Mouse (Mus musculus): Measurements from ENCODE around the gene Ammecr1.

The Ammecr1 gene

DNA sequence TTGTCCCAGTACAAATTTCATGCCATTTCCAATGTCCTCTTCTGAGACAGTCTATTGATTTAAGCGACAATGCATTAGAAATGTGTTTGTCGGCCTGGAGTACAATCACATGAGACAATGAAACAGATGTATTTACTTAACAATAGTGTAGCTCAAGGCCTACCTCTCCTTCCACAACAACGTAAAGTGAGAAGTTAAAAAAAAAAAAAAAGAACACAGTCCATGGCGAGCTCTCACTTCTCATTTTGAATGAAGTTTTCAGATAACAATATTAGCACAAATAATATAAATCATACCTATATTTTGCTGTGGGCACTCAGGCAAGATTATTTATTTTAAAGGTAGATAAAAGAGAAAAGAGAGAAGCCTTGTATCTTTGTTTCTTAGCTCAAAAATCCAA lies 49.8 kb downstream of the Ammecr1 start:
- DNase-seq (ENCODE audit: low read depth, low spot score) = no peak

DNA sequence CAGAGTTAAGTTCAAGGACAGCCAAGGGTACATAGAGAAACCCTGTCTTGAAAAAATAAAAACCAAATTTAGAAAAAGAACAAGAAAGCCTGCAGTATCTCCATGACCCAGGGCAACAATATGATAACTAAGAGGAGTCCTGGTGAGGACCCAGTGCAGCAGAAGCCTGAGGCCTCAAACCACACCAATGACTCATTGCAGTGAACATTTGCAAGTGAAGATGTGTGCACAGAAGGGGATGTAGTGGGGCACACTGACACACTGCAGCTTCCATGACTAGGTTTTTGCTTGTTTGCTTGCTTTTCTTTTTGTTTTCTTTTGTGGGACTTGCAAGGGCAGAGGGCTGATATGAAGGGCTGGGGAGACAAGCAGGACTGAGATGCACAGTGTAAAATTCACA lies 52.3 kb downstream of the Ammecr1 start:
- no peak for DNase-seq (ENCODE audit: low read depth, low spot score)

DNA sequence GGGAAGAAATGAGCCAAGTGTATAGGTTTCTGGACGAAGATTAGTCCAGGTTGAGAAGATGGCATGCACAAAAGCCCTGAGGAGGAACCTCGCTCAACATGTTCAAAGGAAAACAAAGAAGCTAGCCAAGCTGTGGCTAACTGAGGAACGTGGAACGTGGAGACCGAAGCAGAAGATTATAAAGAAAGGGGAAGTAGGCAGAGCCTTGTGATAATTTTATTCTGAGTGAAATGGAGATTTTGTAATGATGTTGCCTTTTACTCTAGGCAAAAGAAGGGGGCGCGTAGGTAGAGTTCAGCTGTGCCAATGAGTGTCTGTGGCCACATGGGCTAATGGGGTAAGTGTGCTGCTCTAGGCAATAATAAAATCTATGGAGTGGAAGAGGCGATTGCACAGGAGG lies 62.7 kb downstream of the Ammecr1 start:
- no peak for DNase-seq (ENCODE audit: low read depth, low spot score)

DNA sequence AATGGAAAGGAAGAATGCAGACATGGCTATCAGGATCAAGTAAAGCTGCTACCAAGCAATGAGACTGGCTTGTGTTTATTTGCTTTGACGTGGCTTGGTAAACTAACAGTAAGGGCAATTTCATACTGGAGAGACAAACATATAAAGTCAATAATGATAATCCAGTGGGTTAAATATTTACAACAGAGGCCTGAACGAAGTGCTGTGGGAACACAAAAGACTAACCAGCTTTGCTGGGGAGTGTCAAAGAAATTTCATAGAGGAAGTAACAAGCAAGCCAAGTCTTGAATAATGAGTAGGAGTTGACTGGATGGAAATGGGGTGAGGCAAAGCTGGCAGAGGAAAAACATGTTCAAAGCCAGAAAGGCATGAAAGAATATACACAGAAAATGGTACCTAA lies 63.9 kb downstream of the Ammecr1 start:
- DNase-seq (ENCODE audit: low read depth, low spot score) = no peak

DNA sequence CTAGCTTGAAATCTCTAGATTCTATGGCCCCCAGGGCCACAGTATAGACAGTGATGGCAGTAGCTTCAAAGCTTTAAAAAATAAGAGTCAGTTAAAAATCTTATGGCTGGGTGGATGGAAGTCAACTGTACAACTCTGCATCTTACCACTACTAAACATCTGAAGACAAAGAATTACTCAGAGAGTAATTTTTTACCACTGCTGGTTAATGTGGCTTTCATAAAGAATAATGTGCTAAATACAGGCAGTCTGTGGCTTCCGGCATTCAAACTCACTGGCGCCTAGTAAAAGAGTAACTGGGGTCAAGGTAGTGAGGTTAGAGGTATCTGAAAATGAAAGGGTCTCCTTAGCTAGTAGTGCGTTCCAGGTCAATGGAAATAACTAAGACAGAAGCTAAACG lies 64.6 kb downstream of the Ammecr1 start:
- no peak for DNase-seq (ENCODE audit: low read depth, low spot score)

DNA sequence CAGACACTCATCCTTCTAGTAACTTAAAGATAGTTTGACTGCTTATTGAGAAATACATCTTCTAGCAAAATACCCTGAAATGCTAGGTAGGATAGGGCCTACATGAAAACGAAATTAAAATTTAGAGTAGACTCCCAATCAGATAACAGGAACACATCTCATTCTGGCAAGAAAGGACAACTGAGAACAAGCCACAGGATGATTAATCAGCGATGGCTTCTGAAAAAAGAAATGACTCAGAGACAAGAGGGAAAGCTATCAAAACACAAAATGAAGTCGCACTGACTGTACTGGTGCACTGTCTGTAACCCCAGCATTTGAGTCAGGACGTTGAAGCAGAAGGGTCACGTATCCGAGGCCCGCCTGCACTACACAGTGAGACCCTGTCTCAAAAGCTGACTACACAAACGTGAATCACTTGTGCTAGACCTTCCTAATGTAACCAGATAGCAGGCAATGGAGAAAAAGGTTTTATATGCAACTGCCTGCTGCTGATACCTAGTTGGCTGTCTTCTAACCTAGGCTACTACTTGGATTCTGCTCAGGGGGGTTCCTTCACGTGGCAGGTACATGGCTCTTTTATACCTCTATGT lies 68.1 kb downstream of the Ammecr1 start:
- no peak for DNase-seq (ENCODE audit: low read depth, low spot score)

DNA sequence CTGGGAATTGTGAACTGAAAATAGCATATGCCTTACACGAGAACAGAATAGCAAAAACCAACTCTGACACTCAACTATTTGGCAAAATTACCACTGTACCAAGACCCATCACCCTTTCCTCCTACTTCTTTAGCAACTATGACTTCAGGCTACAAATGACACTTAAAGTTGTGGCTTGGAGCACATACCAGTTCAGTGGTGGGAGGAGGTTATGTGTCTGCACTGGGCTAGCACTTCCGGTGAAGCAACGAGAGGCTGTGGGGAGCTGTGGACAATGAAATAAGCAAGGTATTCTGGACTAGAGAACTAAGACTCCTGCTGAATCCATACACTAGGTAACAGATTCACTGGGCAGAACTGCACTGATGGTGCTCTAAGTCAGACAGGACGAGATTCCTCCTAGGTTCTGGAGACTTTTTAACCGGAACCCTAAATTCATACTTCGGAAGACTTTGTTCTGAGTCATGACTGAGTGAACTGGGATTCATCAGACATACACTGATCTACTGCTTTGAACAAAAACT lies 69.0 kb downstream of the Ammecr1 start:
- no peak for DNase-seq (ENCODE audit: low read depth, low spot score)

DNA sequence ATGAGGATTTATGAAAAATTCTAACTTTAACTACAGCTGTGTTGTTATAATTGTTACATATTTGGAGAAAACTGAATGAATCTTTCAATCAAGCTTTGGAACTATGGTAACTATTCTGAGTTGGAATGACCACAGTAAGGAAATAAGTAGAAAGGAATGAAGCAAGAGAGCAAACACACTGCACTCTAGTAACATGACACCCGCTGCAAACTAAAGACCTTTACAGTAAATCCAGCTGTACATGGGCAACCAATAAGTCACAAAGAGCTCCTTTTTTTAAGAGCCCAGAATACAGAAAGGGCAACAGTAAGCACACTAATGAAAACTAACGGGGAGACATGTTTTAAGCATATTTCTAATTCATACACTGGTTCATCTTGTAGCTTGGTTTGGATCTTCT lies 71.2 kb downstream of the Ammecr1 start:
- no peak for DNase-seq (ENCODE audit: low read depth, low spot score)

DNA sequence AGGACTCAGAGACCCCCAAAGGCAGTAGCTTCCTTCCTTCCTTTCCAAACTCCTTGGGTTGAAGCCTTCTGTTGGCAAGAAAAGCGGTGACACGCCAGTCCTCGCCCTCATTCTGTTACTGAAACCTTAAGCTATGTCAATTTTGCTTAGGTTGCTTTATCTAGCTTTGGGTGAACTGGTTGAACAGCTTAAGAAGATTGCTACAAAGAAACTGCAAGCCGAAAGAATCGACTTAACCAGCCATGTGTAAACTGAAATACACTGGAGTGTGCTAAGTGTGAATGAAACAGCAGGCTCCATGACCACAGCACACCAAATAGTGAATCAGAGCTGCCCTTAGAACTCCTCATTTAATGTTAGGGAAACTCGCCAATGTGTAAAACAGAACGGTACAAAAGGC lies 80.6 kb downstream of the Ammecr1 start:
- DNase-seq (ENCODE audit: low read depth, low spot score) = no peak

DNA sequence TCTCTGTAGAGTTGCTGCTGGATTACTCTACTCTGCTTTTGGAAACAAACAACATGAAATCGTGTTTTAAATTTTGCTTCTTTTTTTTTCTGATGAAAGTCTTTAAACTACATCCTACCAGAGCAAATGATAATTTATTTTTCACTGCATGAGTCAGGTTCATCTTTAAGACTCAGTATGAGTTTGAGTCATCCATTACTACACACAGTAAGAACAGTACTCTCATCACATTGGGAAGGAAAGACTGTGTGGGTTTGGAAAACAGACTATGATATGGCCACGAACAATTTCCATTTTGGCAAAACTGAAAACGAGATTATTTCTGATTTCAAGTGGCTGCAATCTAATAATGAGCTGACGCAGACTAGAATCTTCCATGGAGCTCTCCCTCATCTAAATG lies 82.9 kb downstream of the Ammecr1 start:
- DNase-seq (ENCODE audit: low read depth, low spot score) = no peak

DNA sequence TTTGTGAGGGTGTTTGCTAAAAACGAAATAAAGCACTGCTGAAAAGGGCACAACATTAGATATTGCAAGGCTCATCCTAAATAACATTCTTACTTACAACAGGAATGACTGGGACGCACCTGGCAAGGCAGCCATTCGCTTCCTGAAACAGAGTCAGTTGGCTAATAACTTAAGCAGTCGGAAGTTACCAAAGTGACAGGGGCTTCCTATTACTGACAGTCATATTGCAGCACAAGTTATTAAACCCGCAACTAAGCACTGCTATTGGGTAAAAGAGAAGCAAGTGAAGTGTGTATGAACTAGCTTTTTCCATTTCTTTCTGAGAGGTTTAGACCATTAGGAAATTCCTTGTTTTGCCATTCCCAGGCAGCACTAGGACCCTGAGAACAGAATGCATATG lies 84.3 kb downstream of the Ammecr1 start:
- no peak for DNase-seq (ENCODE audit: low read depth, low spot score)

DNA sequence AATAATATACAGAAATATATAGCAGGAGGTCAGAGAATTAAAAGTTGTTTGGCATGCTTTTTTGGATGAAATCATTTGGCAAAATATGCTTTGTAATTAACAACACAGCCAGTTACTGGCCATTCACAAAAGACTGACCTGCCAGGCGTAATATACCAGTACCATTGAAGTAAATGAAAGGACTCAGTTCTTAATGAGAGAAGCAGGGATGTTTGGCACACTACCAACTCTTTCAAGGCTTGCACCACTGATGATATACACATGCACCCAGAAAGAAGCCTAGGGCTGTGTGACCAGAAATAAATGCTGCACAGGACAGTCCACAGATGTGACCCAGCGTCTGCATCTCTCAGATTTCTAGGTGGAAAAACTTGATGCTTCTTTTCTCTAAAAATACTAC lies 96.7 kb downstream of the Ammecr1 start:
- no peak for DNase-seq (ENCODE audit: low read depth, low spot score)

DNA sequence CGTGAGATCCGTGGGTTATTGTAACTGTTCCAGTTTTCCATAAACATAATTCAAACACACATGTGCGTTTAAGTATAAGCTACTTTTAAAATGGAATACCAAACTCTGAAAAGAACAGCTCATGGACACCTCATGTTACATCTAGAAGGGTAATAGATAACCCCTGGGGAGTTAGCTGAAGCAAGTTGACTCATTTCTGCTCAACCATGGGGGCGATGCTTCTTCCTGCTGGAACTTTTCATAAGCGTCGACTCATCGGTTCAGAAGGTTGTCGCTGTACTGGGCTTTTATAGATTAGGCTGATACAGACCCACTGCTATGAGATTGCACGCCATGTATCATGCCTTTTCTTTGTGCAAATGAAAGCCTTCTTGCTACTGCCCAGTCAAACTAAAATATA lies 118.5 kb downstream of the Ammecr1 start:
- DNase-seq (ENCODE audit: low read depth, low spot score) = no peak

DNA sequence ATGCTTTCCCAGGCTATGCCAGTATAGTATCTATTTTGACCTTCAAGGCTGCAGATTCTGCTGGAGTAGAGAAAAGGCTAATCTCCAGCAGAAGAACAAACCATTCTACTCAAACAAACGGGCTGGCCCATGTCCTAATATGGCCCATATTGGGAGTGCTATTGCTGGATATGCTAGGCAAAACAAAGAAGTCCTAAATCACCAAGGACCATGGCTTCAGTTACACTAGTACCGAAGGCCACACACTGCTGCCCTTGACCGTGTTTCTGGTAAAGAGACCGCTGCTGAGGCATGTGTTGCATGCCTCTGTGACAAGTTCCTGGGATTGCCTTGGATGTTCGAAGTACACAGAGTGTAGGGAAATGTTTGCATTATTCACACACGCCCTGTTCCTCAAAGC lies 120.3 kb downstream of the Ammecr1 start:
- no peak for DNase-seq (ENCODE audit: low read depth, low spot score)

DNA sequence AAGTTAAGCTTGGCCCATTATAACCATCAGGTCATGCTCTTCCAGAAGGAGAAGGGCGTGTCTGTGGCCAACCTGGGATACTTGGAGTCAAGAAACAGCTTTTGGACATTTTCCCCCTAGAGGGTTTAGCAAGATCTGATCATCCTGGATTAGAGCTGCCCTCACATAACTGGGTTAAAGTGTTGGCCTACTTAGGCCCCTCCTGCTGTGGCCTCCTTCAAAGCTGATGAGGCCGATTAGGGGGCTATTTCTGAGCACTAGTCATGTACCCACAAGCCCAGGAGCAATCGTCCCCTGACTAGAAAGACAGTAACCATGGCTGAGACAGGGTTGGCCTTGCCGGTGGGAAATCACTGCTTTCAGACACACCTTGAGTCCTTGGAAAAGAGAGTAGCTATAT lies 124.6 kb downstream of the Ammecr1 start:
- no peak for DNase-seq (ENCODE audit: low read depth, low spot score)

DNA sequence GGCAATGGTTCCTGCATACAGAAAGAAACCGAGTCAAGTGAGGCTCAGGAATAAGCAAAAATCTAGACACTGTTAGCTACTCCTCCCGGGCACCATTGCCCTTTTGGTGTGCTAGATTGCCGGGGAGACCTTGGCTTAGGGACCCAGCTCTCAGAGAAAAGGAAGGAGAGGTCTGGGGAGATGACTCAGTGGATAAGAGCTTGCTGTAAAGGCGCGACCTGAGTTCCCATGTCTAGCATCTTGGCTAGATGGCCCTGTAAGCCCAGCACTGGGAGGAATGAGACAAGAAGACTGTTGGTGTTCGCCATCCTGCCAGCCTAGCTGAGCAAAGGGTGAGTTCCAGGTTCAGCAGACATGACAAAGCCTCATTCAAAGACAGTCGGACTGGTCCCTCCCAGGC lies 127.1 kb downstream of the Ammecr1 start:
- no peak for DNase-seq (ENCODE audit: low read depth, low spot score)

DNA sequence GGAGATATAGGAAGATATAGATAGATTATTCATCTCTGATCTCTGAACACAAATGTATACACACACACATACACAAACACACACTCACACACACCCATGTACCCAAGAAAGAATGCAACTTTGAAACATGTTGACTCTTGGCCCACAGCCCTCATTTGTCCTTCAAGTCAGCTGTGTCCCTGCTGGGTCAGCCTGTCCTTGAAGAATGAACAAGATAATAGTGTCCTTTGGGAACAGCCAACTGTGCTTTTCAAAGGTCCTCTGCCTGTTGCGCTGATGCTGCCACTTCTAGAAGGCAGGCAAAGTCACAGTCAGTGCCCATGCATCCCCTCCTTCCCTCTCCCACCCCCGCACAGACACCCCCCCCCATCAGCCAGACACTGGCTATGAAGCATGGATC lies 127.7 kb downstream of the Ammecr1 start:
- DNase-seq (ENCODE audit: low read depth, low spot score) = no peak

DNA sequence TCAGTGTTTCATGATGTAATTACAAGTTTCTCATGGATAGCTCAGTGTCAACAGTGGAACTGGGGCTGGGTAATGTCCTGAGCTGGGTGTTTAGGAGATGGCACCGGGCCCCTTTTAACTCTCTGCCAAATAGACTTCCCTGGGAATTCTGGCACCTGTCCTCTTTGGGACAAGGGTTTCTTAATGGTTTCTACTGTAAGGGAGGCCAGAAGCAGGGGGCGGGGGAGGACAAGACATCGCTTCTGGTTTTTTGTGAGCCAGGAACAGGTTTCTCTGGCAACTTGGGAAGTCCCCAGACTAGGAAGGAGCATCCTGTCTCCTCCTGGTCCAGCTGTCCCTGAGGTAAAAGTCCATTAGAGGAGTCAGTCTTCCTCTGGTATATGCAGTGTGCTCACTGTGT lies 129.2 kb downstream of the Ammecr1 start:
- DNase-seq (ENCODE audit: low read depth, low spot score) = no peak

DNA sequence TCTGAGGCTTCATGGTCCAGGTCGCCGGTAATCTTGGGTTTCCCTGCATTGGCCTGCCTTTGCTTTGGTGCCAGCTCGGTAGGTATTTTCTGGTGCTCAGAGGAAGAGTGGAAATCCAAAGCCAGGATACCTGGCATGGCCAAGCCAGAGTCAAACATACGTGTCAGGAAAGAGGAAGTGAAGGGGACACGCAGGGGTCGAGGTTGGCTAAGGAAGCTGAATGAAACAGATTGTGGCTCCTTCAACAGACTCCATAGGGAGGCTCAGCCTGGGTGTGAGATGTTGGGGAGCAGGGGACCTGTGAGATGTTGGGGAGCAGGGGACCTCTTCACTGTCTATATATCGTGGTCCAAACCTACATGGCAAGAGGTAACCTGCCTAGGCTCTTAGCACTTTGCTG lies 130.1 kb downstream of the Ammecr1 start:
- no peak for DNase-seq (ENCODE audit: low read depth, low spot score)

DNA sequence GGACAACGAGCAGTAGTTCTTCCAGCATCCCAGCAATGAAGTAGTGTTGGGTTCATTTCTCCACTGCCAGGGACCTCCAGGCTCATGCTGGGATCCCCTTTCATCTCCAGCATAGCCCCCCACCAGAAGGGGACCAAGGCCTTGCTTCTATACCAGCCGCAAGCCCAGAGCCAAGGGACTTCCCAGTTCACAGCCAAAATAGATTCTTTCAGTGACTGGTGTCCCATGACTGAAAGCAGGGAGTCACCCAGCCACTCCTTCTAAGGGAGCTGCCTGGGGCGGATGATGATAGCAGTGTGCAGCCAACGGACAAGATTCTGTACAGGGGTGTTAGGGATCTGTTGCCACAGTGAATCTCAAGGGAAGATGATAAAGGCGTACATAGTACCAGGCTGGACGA lies 131.7 kb downstream of the Ammecr1 start:
- no peak for DNase-seq (ENCODE audit: low read depth, low spot score)

DNA sequence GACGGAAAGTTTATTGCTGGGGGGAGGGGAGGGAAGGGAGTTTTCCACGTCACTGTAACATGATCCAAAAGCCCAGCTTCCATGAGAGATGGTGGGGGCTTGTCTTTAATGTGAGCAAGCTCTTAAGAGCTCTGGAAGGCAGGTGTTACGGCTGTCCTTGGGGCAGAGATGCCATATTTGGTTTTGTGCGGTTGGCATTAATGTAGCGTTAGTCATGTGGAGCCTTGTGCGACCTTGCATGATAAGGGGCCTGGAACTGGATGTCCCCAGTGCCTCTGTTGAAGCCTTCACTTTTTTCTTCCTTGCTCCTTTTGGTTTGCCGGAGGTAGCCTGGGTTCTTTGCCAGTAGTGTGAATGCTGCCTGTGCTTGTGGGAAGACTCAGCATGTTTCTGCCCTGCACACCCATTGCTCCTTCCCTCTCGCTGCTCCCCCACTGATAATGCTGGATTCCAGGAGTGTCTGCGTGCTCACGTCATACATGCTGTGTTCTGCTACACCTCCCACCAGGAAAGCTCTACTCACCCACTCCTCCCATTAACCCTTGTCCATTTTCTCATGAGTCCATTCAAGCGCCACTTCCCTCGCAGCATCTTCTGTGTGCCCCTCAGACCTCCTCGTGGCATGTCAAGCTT lies 133.2 kb downstream of the Ammecr1 start:
- DNase-seq (ENCODE audit: low read depth, low spot score) = no peak

DNA sequence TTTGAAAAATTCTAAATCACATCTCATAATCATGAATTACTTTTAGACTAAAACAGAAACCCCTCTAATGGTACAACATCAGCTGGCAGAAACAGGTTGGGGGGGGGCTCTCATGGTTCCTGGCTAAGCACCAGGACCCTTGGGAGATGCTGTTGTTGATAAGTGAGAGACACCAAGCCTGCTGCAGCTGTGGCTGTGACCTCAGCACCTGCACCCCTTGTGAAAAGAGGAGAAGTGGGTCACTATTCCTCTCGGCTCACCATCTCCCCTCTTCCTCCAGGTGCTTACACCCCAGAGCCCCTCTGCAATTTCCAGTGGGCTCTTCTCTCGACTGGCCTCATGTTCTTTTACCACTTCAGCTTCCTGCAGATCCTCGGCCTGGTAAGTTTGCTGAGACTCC lies 134.3 kb downstream of the Ammecr1 start:
- DNase-seq (ENCODE audit: low read depth, low spot score) = no peak

DNA sequence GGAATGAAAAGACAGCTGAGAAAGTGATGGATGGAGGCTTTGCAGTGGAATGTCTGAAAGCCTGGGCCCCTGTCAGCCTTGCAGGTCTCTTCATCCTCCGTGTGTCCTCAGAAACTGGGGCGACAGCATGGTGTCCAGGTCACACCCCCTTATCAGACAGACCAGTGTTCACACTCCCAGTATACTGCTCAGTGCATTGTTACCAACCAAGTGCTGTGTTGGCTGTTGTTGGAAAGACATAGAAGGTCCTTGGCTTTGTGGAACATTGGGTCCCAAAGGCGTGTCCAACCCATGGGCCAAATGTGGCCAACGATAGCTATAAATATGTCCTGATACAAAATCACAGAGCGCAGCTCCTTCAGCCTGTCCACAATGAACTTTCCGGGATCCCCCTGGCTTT lies 136.0 kb downstream of the Ammecr1 start:
- DNase-seq (ENCODE audit: low read depth, low spot score) = no peak
